Mouse (Mus musculus): ENCODE results near the gene Rcn3.
"Not testable (repeated sequence)": the region's sequence is repeated elsewhere in the genome, so short reads cannot be mapped to it uniquely, and the experiment has no call there.

The Rcn3 gene

GRCm38 (mm10) chr7:45124224-45125143, 32.5 kb upstream of the Rcn3 start, which contains the start of gene Rps11:
Gene Rps11, minus strand, starts transcription at chr7:45124439.
- DNase-seq: peak; percentile 96

- DNase-seq: no peak
These were observed 31.2 kb upstream of the Rcn3 start for GRCm38 (mm10) chr7:45123186-45123570.

- DNase-seq: no peak
These were observed 30.7 kb upstream of the Rcn3 start for GRCm38 (mm10) chr7:45122561-45123185.

- DNase-seq: no peak
These were observed 29.9 kb upstream of the Rcn3 start for GRCm38 (mm10) chr7:45121966-45122365.

GRCm38 (mm10) chr7:45121404-45121803, 29.4 kb upstream of the Rcn3 start:
- no peak for DNase-seq

GRCm38 (mm10) chr7:45119780-45120709, 28.0 kb upstream of the Rcn3 start:
- no peak for DNase-seq

- DNase-seq: no peak
These were observed 26.3 kb upstream of the Rcn3 start for GRCm38 (mm10) chr7:45118336-45118735.

- no peak for DNase-seq
These were observed 25.5 kb upstream of the Rcn3 start for GRCm38 (mm10) chr7:45117566-45117965.

GRCm38 (mm10) chr7:45113476-45113875, 21.5 kb upstream of the Rcn3 start:
- no peak for DNase-seq

- no peak for DNase-seq
These were observed 20.5 kb upstream of the Rcn3 start for GRCm38 (mm10) chr7:45112529-45112928.

- DNase-seq: no peak
These were observed 19.9 kb upstream of the Rcn3 start for GRCm38 (mm10) chr7:45111940-45112339.

GRCm38 (mm10) chr7:45110089-45110488, 18.1 kb upstream of the Rcn3 start:
- DNase-seq: not testable (repeated sequence)

- DNase-seq: no peak
These were observed 15.1 kb upstream of the Rcn3 start for GRCm38 (mm10) chr7:45107052-45107645.

- no peak for DNase-seq
These were observed 14.4 kb upstream of the Rcn3 start for GRCm38 (mm10) chr7:45106441-45106840.

- DNase-seq: no peak
These were observed 13.5 kb upstream of the Rcn3 start for GRCm38 (mm10) chr7:45105491-45105890.

- no peak for DNase-seq
These were observed 12.9 kb upstream of the Rcn3 start for GRCm38 (mm10) chr7:45104941-45105340.

- DNase-seq: no peak
These were observed 11.7 kb upstream of the Rcn3 start, which contains the start of gene Fcgrt for GRCm38 (mm10) chr7:45103652-45104180. Gene Fcgrt, minus strand, starts transcription at chr7:45103851.

GRCm38 (mm10) chr7:45102940-45103585, 11.0 kb upstream of the Rcn3 start:
- DNase-seq: no peak

GRCm38 (mm10) chr7:45102441-45102840, 10.4 kb upstream of the Rcn3 start:
- DNase-seq: no peak

GRCm38 (mm10) chr7:45100046-45100445, 8.0 kb upstream of the Rcn3 start:
- no peak for DNase-seq

GRCm38 (mm10) chr7:45098541-45099240, 6.7 kb upstream of the Rcn3 start:
- no peak for DNase-seq

Data from right cerebral cortex, postnatal 4 days (tissue).